Mouse (Mus musculus): ENCODE measurements around the gene Epop. TPM values are rescaled to one million over a fixed set of nuclear protein-coding genes. Genes with fewer than 3 reads are reported as not detected.
A peak's percentile ranks its signal among the peaks of the same experiment; 100 is the strongest.
"Not testable (repeated sequence)": the region's sequence is repeated elsewhere in the genome, so short reads cannot be mapped to it uniquely, and the experiment has no call there.

Gene Epop
- polyA plus RNA-seq, 1 experiment from 2014 or later: 9.7 TPM

DNA sequence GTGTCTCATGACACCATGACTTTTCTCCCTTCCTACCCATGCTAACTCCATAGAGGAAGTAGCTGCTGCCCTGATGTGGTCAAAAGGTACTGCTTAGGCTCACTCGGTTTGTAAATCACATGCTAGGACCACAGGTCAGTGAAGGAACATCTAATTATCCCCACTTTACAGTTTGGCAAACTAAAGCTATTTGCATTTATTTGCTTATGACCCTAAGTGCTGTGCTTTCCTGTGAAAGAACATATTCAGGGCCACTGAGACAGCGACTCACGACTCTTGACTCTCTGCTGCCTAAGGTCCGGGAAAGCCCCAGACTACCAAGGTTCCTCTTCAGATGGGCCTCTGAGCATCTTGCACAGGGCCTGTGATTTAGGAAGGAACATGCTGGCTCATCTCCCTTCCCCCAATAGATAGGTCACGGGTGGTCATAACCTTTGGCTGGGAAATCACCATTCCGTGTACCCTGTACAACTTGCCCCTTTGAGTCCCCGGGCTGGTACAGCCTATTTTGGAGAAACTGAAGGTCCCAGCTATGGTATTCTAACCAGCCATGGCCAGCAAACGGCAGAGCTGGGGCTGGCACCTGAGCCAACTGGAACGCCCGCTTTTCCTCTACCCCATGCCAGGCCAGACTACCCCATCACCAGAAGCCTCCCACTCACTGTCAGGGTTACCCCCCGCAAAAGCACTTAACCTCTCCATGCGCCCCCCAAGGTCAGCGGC is 29.9 kb upstream of the Epop start:
- ATAC-seq (ENCODE audit: low FRiP score, low TSS enrichment): no peak
- WGBS: 7% methylated on average over 13 of the region's 13 CpGs

DNA sequence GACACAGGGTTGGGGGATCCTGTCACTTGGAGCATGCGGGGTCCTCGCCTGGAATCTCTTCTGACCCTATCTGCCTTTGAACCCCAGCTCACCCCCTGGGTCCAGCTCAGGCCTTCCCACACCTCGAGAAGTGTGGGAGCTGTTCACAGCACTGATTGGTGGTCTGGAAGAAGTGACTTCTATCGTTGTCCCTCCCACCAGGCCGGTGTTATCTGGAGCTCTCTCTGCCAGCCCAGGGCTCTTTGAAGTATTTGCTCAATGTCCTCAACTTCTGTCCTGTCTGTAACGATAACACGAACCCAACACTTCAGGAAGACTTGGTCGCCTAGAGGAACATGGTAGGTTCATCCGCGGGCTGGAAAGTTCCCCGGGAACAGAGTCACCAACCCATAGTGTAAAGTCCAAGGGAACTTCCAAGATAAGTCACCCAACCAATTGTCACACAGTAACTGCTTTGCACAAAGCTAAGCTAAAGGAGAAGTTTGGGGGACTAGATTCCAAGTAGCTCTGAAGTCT is 29.3 kb upstream of the Epop start:
- WGBS: 51% methylated on average over 11 of the region's 11 CpGs

More for the DNA sequence above, 29.9 kb upstream of the Epop start:
- no peak for DNase-seq (ENCODE audit: low spot score)
- Histone ChIP-seq H3K4me2 (replicated peaks; ENCODE audit: low read depth) (peak overlapping the region; percentile 89), H3K4me3 (ENCODE audit: low read depth, low read length) (peak overlapping the region; percentile 79), H3K4me1 (replicated peaks; ENCODE audit: control insufficient read depth, insufficient read depth) (0 out of 2 replicates have a peak, but pooled peaks cover 11% of the 10 kb centered on the region), H3K27ac (replicated peaks) (peak overlapping the region; percentile 91), H3K27me3 (ENCODE audit: control insufficient read depth, insufficient read depth, low read length) (no peaks in the 10 kb centered on the region), H3K36me3 (ENCODE audit: control insufficient read depth, insufficient read depth, low read length) (no peaks in the 10 kb centered on the region), H3K9ac (ENCODE audit: low read length) (peak overlapping the region; percentile 89), H3K9me3 (ENCODE audit: control insufficient read depth, low read length) (no peaks in the 10 kb centered on the region)
- TF ChIP-seq CTCF (IDR thresholded peaks at IDR 0.05; ENCODE audit: low read depth): no peak
- no peak for TF ChIP-seq EP300 (optimal IDR thresholded peaks at IDR 0.05)

DNA sequence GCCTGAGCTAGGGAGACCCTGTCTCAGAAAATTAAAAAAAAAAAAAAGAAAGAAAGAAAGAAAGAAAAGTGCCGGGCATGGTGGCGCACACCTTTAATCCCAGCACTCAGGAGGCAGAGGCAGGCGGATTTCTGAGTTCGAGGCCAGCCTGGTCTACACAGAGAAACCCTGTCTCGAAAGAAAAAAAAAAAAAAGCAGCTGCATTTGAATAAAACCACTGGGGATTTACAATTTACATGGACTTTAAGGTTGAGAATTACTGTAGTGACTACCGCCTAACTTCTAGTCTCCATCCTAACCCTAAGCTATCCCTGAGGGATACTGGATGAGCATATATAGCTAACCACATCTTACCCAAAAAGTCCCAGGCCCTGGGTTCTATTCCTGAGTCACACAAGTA is 28.5 kb upstream of the Epop start:
- H3K27me3 ChIP-seq (ENCODE audit: control insufficient read depth, insufficient read depth, low read length); H3K4me3 ChIP-seq (ENCODE audit: low read depth, low read length); ATAC-seq (ENCODE audit: low FRiP score, low TSS enrichment); H3K9me3 ChIP-seq (ENCODE audit: control insufficient read depth, low read length); H3K36me3 ChIP-seq (ENCODE audit: control insufficient read depth, insufficient read depth, low read length); H3K4me2 ChIP-seq (replicated peaks; ENCODE audit: low read depth); H3K9ac ChIP-seq (ENCODE audit: low read length); H3K27ac ChIP-seq (replicated peaks); DNase-seq (ENCODE audit: low spot score): not testable (repeated sequence)
- 87% methylated on average over 6 of the region's 6 CpGs for WGBS
- 0 out of 2 replicates have a peak, but pooled peaks cover 11% of the 10 kb centered on the region for H3K4me1 ChIP-seq (replicated peaks; ENCODE audit: control insufficient read depth, insufficient read depth)

More for the DNA sequence above, 29.3 kb upstream of the Epop start:
- H3K4me3 ChIP-seq (ENCODE audit: low read depth, low read length): peak overlapping the region; percentile 2; the same call in 1 of the 2 replicates
- TF ChIP-seq CTCF (IDR thresholded peaks at IDR 0.05; ENCODE audit: low read depth): no peak
- no peak for TF ChIP-seq EP300 (optimal IDR thresholded peaks at IDR 0.05)
- H3K27ac ChIP-seq (replicated peaks): peak overlapping the region; percentile 91; the same call in 1 of the 2 replicates
- H3K4me2 ChIP-seq (replicated peaks; ENCODE audit: low read depth): peak overlapping the region; percentile 89
- H3K36me3 ChIP-seq (ENCODE audit: control insufficient read depth, insufficient read depth, low read length): no peaks in the 10 kb centered on the region
- no peaks in the 10 kb centered on the region for H3K27me3 ChIP-seq (ENCODE audit: control insufficient read depth, insufficient read depth, low read length)
- ATAC-seq (ENCODE audit: low FRiP score, low TSS enrichment) (no peak), DNase-seq (ENCODE audit: low spot score) (no peak)
- H3K4me1 ChIP-seq (replicated peaks; ENCODE audit: control insufficient read depth, insufficient read depth): 0 out of 2 replicates have a peak, but pooled peaks cover 11% of the 10 kb centered on the region
- H3K9ac ChIP-seq (ENCODE audit: low read length): peak overlapping the region; percentile 89; the same call in 1 of the 2 replicates
- no peaks in the 10 kb centered on the region for H3K9me3 ChIP-seq (ENCODE audit: control insufficient read depth, low read length)

DNA sequence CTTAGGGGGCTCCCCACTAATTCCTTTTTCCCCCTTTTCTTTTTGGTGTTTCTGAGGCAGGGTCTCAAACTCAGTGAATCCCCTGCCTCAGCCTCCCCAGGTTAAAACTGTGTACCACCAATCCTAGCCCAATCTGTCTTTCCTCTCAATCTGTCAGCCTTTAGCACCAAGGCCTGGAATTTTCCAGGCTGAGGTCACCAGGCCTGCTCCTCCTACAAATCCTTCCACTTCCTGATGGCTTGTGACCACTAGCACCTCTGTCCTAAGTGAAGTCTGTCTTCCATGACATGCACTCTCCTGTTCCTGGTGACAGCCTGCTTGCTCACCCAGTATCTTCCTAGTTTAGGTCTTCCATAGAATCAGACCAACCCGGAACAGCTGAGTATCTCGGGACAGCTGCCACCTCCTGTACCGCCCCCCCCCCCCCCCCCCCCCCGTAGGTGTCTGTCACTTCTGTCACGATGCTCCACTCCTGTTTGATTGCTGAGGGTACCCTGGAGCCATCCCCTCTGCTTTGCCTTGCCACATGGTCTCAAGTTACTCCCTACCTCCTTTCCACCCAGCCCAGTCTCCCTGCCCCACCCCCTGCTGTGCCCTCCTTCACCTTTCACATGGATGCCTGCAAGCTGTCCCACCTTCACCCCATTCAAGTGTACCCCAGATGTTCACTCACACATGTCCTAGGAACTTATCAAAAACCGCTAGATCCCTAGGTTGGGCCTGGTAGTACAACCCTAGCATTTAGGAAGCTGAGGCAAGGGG is 27.9 kb upstream of the Epop start:
- Histone ChIP-seq H3K27me3 (ENCODE audit: control insufficient read depth, insufficient read depth, low read length) (no peaks in the 10 kb centered on the region), H3K36me3 (ENCODE audit: control insufficient read depth, insufficient read depth, low read length) (no peaks in the 10 kb centered on the region), H3K27ac (replicated peaks) (no peak overlapping the region), H3K4me3 (ENCODE audit: low read depth, low read length) (no peak overlapping the region), H3K4me2 (replicated peaks; ENCODE audit: low read depth) (no peak overlapping the region), H3K9ac (ENCODE audit: low read length) (no peak overlapping the region), H3K4me1 (replicated peaks; ENCODE audit: control insufficient read depth, insufficient read depth) (0 out of 2 replicates have a peak, but pooled peaks cover 11% of the 10 kb centered on the region), H3K9me3 (ENCODE audit: control insufficient read depth, low read length) (no peaks in the 10 kb centered on the region)
- DNase-seq (ENCODE audit: low spot score) (no peak), ATAC-seq (ENCODE audit: low FRiP score, low TSS enrichment) (no peak)
- TF ChIP-seq CTCF (IDR thresholded peaks at IDR 0.05; ENCODE audit: low read depth): no peak
- TF ChIP-seq EP300 (optimal IDR thresholded peaks at IDR 0.05): no peak
- 46% methylated on average over 3 of the region's 6 CpGs for WGBS

DNA sequence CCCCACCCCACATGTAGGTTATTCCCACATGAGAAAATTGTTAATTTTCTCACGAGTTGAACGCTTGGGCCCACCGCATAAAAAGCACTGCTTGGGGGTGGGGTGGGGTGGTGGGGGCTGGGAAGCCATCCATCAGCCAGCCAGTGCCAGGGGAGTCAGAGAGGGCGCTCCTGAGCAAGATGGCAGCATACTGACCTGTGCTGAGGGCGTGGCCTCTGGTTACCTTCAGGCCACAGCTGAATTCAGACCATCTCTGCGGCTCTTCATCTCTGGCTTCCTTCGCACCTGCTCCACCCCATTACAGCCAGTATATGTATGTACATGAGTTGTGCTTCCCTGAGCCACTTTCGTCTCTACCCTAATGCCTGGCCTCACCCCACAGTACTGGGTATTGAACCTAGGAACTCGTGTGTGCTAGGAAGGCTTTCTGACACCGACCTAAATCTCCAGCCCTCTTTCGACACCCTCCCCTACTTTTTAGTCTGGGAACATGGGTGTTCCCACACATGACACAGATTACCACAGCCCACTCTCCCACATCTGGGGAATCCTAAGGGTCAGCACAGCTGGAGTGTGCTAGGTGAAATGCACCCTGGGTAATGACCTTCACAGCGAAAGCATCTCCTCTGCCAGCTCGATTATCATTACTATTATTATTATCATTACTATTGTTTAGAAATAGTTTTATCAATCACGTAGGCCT is 26.9 kb upstream of the Epop start:
- 75% methylated on average over 14 of the region's 14 CpGs for WGBS
- TF ChIP-seq EP300 (optimal IDR thresholded peaks at IDR 0.05): no peak
- no peak for TF ChIP-seq CTCF (IDR thresholded peaks at IDR 0.05; ENCODE audit: low read depth)
- no peaks in the 10 kb centered on the region for H3K36me3 ChIP-seq (ENCODE audit: control insufficient read depth, insufficient read depth, low read length)
- no peak overlapping the region for H3K27ac ChIP-seq (replicated peaks)
- H3K9ac ChIP-seq (ENCODE audit: low read length): no peak overlapping the region
- ATAC-seq (ENCODE audit: low FRiP score, low TSS enrichment) (no peak), DNase-seq (ENCODE audit: low spot score) (no peak)
- H3K4me1 ChIP-seq (replicated peaks; ENCODE audit: control insufficient read depth, insufficient read depth): 0 out of 2 replicates have a peak, but pooled peaks cover 8% of the 10 kb centered on the region
- H3K4me2 ChIP-seq (replicated peaks; ENCODE audit: low read depth): no peak overlapping the region
- no peak overlapping the region for H3K4me3 ChIP-seq (ENCODE audit: low read depth, low read length)
- H3K27me3 ChIP-seq (ENCODE audit: control insufficient read depth, insufficient read depth, low read length): no peaks in the 10 kb centered on the region
- H3K9me3 ChIP-seq (ENCODE audit: control insufficient read depth, low read length): no peaks in the 10 kb centered on the region
